Mouse (Mus musculus) kidney, embryonic 14.5 days (tissue): ENCODE data around the gene Vav1. TPM values are rescaled to one million over a fixed set of nuclear protein-coding genes. Genes with fewer than 3 reads are reported as not detected.

Source experiments
- ATAC-seq: fragments of 200-750 bp; cut with Nextera tagmentation; 2 replicates; pipeline ENCODE4 v1.8.0; 2017; ENCODE audit warnings: moderate number of reproducible peaks, mild to moderate bottlenecking, moderate TSS enrichment, moderate library complexity; ENCODE audit not compliant: low FRiP score, low TSS enrichment
- H3K27ac ChIP-seq: fragments of 300-500 bp; sonication (generic); 2 replicates; pipeline ENCODE4 v1.5.1; 2014; ENCODE audit warnings: low read depth, mild to moderate bottlenecking, low read length, moderate library complexity, mixed read lengths
- H3K27me3 ChIP-seq: fragments of 300-500 bp; sonication (generic); 2 replicates; pipeline ENCODE4 v1.6.1; 2014; ENCODE audit warnings: mild to moderate bottlenecking, low read length; ENCODE audit not compliant: control insufficient read depth, insufficient read depth
- H3K36me3 ChIP-seq: fragments of 300-500 bp; sonication (generic); 2 replicates; pipeline ENCODE4 v1.6.1; 2014; ENCODE audit warnings: low read length, mixed read lengths; ENCODE audit not compliant: control insufficient read depth, insufficient read depth
- H3K4me1 ChIP-seq: fragments of 300-500 bp; sonication (generic); 2 replicates; pipeline ENCODE4 v1.6.1; 2014; ENCODE audit warnings: low read length, mixed read lengths; ENCODE audit not compliant: control insufficient read depth, insufficient read depth
- H3K4me2 ChIP-seq: fragments of 300-500 bp; sonication (generic); replicated peaks from 2 replicates; pipeline ENCODE4 v1.6.1; 2014; ENCODE audit warnings: low read depth, mild to moderate bottlenecking, low read length
- H3K4me3 ChIP-seq: fragments of 300-500 bp; sonication (generic); 2 replicates; pipeline ENCODE4 v1.5.1; 2014; ENCODE audit warnings: mild to moderate bottlenecking, low read length
- H3K9ac ChIP-seq: fragments of 300-500 bp; sonication (generic); 2 replicates; pipeline ENCODE4 v1.6.1; 2014; ENCODE audit warnings: low read depth, mild to moderate bottlenecking, low read length, moderate library complexity
- H3K9me3 ChIP-seq: fragments of 300-500 bp; sonication (generic); 2 replicates; pipeline ENCODE4 v1.6.1; 2016; ENCODE audit warnings: low read length; ENCODE audit not compliant: control insufficient read depth
- WGBS: fragments of 180-500 bp; shearing (Covaris S2); extraction: QIAGEN DNeasy Blood & Tissue Kit; methylation state at CpG from one replicate; pipeline ENCODE4 v1.1.7; 2014; 5-methylcytosine and 5-hydroxymethylcytosine counted together
- polyA plus RNA-seq: library from polyadenylated mRNA; unstranded; fragments of >200 nt; fragmentation: Nextera tagmentation; extraction: Ambion mirVana; gene quantifications from 2 replicates; pipeline ENCODE4 v1.2.1, GENCODE M21; 2014

Vav1 gene
- 1.3 and 1.7 TPM in 2 replicates for polyA plus RNA-seq

DNA sequence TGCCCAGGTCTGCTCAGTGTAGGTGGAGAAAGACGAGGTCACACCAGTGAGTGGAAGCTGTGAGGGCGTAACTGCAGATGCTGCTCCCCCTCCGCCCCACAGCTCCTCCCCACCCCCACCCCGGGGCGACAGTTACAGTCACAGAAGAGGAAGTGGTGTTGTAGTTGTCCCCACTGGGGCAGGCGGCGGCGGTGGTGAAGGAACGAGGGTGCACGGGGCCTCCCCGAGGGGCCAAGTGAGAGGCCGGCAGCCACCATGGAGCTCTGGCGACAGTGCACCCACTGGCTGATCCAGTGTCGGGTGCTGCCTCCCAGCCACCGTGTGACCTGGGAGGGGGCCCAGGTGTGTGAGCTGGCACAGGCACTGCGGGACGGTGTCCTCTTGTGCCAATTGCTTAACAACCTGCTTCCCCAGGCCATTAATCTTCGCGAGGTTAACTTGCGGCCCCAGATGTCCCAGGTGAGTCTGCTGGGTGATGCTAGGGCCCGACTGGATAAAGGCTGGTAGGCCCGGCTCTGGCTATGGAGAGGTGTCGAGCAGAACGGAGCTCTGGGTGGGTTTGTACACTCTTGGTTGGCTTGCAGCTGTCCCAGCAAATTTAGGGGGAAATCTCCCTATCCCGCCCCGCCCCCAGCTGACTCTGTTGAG, at the start of gene Vav1:
Gene Vav1, plus strand, starts transcription at position 158 of the 648 bp plus-strand sequence.
- Histone ChIP-seq H3K4me2 (no peak within 1 kb of the TSS), H3K4me1 (0 out of 2 replicates have a peak, but pooled peaks cover 5% of the 10 kb centered on the region), H3K4me3 (no peak within 1 kb of the TSS), H3K27ac (no peak within 1 kb of the TSS), H3K9me3 (no peaks in the 10 kb centered on the region), H3K36me3 (no peaks in the 10 kb centered on the region), H3K27me3 (peaks cover 10% of the 10 kb centered on the region; the same call in 1 of the 2 replicates), H3K9ac (no peak within 1 kb of the TSS)
- no peak for ATAC-seq
- 60% methylated on average over 26 of the region's 26 CpGs for WGBS

DNA sequence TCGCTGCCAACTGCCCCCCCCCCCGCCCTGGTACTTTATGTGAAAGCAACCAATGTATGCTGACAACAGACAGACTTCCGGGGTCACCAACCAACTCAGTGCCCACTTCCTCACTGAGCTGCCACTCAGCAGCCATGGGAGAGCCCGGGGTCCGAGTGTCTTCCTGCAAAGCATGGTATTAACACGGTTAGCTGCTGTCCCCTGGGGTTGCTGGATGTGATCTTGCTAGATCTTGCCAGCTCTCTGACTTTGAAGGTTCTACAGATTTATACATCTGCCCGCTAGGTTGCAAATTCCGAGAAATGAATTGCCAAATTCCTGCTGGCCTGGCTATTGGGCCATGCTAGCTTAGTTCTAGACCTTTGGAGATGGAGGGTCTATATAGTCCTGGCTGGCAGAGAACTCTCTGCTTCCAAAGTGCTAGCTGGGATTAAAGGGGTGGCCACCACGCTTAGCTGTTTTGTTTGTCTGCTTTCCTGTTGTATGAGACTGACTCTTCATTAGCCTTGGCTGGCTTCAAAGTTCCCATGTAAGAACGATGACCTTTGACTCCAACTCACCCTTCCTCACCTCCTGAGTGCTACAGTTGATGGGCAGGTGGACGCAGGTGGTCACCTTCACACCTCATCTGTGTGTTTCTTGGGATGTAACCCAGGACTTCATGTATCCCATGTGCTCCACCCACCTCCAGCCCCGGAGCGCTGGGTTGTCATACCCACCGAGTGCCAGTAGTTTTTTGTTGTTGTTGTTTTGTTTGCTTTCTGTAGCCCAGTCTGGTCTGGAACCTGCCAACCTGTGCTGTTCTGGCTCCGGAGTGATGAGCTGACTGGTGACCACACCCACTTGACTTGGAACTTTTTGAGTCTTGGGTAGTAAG, 48.8 kb upstream of the Vav1 start:
- Histone ChIP-seq H3K27ac (no peak overlapping the region), H3K36me3 (peaks cover 5% of the 10 kb centered on the region; the same call in 1 of the 2 replicates), H3K9ac (no peak overlapping the region), H3K27me3 (no peaks in the 10 kb centered on the region), H3K4me1 (no peaks in the 10 kb centered on the region), H3K9me3 (no peaks in the 10 kb centered on the region), H3K4me3 (no peak overlapping the region), H3K4me2 (no peak overlapping the region)
- ATAC-seq = no peak
- 77% methylated on average over 15 of the region's 15 CpGs for WGBS

DNA sequence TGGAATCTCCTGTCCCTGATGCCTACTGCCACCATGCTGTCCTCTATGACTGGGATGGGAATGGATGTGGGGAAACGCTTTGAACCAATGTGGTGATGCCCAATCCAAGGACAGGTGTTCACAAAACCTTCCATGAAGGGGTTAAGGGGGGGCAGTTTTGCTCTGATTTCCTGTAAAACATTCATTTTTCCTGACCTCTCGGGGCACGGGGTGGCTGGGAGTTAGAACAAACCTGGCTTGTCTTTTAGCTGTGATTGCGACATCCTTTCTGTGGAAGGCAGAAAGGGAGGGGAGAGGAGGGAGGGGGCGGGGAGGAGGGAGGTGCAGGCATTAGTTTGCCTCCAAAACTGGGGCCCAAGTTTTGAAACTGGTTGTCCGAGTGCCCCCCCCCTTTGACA, 48.2 kb upstream of the Vav1 start:
- Histone ChIP-seq H3K27me3 (no peaks in the 10 kb centered on the region), H3K9ac (no peak overlapping the region), H3K36me3 (peaks cover 8% of the 10 kb centered on the region; the same call in 1 of the 2 replicates), H3K27ac (no peak overlapping the region), H3K4me1 (no peaks in the 10 kb centered on the region), H3K4me3 (no peak overlapping the region), H3K9me3 (no peaks in the 10 kb centered on the region), H3K4me2 (no peak overlapping the region)
- WGBS = 62% methylated on average over 6 of the region's 6 CpGs
- ATAC-seq = no peak

DNA sequence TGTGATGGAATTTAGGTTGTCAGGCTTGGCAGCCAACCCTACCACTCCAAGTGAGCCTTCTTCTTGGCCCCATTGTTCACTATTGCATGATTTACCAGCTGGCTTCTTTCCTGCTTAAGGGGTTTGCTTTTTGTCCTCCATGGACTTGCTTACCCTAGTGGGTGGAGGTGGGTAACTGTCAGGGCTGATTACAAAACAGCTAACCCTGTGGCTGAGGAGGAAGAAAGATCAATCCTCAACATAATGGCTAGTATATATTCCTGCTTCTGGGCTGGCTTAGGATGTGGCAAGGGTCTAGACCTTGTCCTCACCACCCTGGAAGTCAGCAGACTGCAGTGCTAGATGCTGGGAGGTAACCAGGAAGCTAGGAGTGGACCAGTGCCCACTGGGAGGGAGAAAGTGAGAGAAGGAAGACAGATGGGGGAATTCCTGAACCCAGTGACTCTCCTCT, 47.6 kb upstream of the Vav1 start:
- Histone ChIP-seq H3K36me3 (peaks cover 13% of the 10 kb centered on the region; the same call in 1 of the 2 replicates), H3K4me1 (no peaks in the 10 kb centered on the region), H3K4me2 (no peak overlapping the region), H3K4me3 (no peak overlapping the region), H3K9ac (no peak overlapping the region), H3K27me3 (no peaks in the 10 kb centered on the region), H3K9me3 (no peaks in the 10 kb centered on the region), H3K27ac (no peak overlapping the region)
- no peak for ATAC-seq

DNA sequence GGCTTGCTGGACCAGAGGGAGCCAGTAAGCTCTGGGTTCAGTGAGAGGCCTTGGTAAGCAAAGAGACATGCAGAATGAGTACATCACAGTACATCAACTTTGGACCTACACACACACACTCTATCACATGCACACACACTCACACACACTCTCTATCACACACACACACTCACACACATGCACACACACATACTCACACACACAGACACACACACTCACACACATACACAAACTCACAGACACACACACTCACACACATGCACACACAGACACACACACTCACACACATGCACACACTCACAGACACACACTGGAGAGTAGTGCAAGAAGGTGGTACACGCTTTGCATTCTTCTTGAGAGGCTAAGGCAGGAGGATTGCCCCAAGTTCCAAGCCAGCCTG, 46.7 kb upstream of the Vav1 start:
- 90% methylated on average over 1 of the region's 1 CpGs for WGBS
- Histone ChIP-seq H3K27me3 (no peaks in the 10 kb centered on the region), H3K36me3 (peaks cover 22% of the 10 kb centered on the region; the same call in 1 of the 2 replicates), H3K4me3 (no peak overlapping the region), H3K27ac (no peak overlapping the region), H3K9me3 (no peaks in the 10 kb centered on the region), H3K4me2 (no peak overlapping the region), H3K9ac (no peak overlapping the region), H3K4me1 (no peaks in the 10 kb centered on the region)
- no peak for ATAC-seq

DNA sequence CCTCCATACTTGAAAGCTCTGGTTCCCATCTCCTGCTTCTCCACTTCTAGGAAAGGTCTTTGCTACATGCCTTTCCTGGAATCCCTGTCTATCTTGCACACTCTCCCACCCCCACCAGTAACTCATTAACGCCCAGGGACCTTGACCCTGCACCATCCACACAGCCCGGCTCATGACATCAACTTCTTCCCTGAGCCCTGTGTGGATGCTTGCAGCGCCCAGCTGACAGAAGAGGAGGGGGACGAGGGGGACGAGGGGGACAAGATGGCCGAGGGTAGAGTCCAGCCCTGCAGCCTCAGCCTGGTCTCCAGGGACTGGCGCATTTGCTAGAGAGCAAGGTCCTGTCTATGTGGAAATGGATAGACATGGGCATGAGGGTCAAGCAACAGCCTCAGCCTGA, 45.9 kb upstream of the Vav1 start:
- no peaks in the 10 kb centered on the region for H3K4me1 ChIP-seq
- no peaks in the 10 kb centered on the region for H3K9me3 ChIP-seq
- H3K27me3 ChIP-seq = no peaks in the 10 kb centered on the region
- 28% methylated on average over 7 of the region's 7 CpGs for WGBS
- H3K9ac ChIP-seq = no peak overlapping the region
- ATAC-seq = peak; percentile 56
- no peak overlapping the region for H3K4me2 ChIP-seq
- H3K27ac ChIP-seq = no peak overlapping the region
- H3K4me3 ChIP-seq = no peak overlapping the region
- peaks cover 28% of the 10 kb centered on the region; the same call in 1 of the 2 replicates for H3K36me3 ChIP-seq

DNA sequence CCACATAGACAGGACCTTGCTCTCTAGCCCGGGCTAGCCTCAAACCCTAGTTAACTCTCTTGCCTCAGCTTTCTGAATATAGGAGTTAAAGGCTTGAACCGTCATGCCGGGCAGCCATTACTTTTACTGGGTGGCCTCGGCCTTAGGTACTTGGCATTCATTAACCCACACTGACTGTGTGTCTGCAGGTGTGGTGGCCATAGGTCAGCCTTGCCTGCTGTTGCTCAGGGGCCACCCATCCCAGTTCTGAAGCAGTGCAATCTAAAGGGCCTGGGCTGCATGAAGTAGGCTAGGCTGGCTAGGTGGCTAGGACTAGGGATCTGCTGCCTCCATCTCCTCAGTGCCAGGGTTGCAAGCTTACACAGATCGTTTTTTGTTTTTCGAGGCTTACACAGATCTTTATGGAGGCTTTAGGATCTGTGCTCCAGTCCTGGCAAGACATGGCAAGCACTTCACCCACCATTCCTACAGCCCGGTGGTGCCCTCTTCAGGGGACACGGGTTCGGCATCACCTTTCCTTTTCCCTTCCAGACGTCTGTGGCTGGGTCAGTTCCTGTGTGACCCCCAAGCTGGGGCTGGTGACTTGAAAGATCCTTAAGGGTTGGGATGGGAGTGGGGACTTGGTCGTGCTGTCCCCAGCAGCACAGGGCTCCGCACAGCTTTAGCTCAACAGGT, 44.5 kb upstream of the Vav1 start:
- Histone ChIP-seq H3K27me3 (no peaks in the 10 kb centered on the region), H3K4me3 (no peak overlapping the region), H3K4me2 (no peak overlapping the region), H3K9me3 (no peaks in the 10 kb centered on the region), H3K9ac (no peak overlapping the region), H3K4me1 (no peaks in the 10 kb centered on the region), H3K27ac (no peak overlapping the region), H3K36me3 (peaks cover 32% of the 10 kb centered on the region; the same call in 1 of the 2 replicates)
- ATAC-seq = no peak
- 80% methylated on average over 12 of the region's 12 CpGs for WGBS

DNA sequence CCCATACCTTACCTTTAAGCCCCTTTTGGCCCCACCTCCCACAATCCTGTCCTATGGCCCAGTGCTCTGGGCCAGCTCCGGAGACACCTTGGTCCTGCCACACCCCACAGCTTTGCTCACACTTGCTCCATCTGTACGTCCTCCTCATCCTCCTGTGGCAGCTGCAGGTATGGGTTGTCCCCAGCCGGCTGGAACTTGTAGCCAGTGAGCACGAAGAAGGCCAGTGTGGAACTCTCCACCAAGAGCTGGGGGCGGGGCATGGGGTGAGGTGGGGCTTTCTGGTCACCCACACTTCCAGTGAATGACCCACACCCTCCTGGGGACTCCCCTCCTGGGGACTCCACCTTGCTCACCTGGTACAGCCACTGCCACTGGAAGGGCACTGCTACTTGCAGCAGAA, 43.1 kb upstream of the Vav1 start:
- Histone ChIP-seq H3K9me3 (no peaks in the 10 kb centered on the region), H3K27me3 (no peaks in the 10 kb centered on the region), H3K27ac (no peak overlapping the region), H3K36me3 (peaks cover 32% of the 10 kb centered on the region; the same call in 1 of the 2 replicates), H3K4me2 (no peak overlapping the region), H3K9ac (no peak overlapping the region), H3K4me3 (no peak overlapping the region), H3K4me1 (no peaks in the 10 kb centered on the region)
- no peak for ATAC-seq
- 88% methylated on average over 5 of the region's 5 CpGs for WGBS
